Mouse (Mus musculus): Measurements from ENCODE around the gene Fam98a.
A peak's percentile ranks its signal among the peaks of the same experiment; 100 is the strongest.

The Fam98a gene

DNA sequence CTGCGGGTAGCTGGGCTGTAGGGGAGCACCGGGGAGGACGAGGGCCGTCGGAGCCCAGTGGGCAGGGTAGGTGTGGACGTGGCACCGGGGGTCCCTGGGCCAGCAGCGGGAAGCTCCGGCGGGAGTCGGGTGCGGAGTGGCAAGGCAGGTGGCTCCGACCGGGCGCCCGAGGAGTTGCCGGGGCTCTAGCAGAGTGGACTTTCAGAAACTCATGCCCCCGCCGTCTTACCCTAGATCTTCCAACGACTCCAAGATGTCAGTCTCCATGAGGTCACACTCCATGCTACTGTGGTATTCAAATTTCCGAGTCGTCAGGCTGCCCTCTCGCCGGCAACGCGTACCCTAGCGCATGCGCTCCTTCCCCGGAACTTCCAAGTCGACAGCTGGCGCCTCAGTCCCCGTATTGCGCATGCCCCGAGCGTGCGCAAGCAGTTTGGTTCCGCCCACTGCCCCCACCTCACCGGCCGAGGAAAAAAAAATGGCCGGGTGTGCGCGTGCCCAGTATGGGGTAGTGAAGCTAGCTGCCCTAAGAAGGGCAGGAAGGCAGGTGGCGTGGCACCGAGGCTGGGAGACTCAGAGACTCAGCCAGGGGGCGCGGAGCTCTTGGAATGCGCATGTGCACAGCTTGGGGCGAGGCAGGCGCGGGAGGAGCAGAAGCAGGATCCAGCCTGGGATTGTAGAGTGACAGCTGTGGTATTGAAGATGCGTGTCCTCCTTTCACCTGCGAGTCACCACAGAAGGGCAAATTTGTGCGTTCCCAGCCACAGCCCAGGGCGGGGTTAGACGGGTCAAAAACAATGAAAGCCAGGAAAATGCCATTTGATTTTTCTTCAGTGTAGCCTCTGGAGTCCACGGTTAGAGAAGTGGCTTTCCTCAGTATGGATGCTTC, at the start of gene Fam98a:
TSS of gene Fam98a (minus strand) at position 435 of the 889 bp plus-strand sequence.
- DNase-seq, result peak; percentile 96

DNA sequence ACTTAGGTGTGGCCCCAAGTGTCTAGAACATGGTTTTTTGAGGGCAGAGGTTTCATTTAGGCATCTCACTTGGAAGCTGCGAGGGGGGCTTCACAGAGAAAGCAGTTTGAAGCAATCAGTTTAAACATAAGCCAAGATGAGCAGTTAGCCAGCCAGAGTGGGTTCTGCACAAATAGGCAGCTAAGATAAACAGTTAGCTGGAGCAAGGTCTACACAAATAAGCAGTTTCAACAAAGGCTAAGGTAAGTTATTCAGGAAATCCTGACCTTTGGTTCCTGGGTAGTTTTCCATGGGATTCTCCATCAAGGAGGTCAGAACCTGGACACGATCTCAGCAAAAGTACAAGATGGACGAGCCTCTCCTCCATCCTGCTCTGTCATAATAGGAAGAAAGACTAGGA, 46.9 kb upstream of the Fam98a start:
- no peak for DNase-seq

DNA sequence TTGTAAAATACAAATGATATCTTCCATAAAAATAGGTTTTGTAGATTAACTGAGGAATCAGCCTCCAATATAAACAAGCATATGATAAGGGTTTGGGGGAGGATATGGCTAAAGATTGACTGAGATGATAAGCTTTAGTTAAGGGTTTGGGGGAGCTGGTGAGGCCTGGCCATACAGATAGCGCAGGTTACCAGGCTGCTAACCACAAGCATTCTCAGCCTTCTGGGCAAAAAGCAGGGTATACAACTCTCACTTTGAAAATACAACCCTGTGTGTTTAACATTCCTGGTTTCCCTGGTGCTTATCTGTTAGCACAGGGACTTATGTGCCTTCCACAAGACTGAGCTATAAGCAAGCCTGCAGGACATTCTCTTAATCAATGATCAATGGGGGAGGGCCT, 31.0 kb upstream of the Fam98a start:
- no peak for DNase-seq

DNA sequence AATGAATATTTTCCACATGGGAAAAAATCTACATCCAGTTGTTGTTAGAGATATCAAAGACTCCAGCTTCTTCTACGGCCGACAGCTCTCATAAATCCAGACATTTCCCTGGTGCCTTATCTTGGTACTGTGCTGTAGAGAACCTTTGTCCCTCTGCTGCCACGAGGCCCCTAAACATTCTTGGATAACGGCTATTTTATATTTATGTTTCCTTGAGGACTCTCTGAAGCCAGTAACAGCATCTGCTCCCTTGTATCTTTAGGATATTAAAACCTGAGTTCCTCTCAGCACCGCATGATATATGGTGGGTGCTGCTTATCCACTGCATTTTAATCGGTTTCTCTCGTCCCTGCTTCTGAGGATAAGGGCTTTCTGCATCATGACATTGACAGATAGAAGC, 23.9 kb upstream of the Fam98a start:
- no peak for DNase-seq

DNA sequence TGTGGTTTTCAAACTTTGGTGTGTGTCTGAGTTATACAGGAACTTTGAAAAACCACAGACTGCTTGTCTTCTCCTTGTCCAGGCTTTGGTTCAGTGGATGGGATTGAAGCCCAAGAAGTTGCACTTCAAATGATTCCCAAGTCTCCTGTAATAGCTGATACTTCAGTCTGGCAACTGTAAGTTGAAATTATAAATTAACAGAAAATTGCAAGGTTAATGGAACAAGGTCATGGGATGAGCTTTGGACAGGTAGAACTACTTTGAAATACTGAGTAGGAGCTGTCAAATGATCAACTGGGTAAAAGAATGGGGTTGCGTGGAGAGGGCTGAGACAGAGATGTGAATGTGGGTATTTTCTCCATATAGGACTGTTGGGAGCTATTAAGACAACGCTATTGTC, 6.3 kb upstream of the Fam98a start:
- DNase-seq, result no peak

DNA sequence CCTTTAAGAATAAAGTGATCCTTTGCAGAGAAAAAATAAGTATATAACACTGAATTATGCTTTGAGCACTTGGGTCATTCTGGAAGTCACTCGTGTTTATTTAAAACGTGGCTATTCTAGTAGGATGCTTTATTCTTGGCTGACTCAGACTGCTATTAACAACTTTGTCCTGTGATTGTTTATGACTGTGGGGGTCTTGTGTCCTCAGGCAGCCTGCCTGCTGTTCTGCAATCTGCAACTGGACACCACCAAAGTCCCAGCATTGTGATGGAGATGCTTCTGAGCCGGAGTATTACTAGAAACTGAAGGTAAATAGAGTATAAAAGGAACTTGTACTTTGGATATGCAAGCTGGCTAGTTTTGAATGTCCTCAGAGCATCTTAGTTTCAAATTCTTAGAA, 5.3 kb upstream of the Fam98a start:
- no peak for DNase-seq

DNA sequence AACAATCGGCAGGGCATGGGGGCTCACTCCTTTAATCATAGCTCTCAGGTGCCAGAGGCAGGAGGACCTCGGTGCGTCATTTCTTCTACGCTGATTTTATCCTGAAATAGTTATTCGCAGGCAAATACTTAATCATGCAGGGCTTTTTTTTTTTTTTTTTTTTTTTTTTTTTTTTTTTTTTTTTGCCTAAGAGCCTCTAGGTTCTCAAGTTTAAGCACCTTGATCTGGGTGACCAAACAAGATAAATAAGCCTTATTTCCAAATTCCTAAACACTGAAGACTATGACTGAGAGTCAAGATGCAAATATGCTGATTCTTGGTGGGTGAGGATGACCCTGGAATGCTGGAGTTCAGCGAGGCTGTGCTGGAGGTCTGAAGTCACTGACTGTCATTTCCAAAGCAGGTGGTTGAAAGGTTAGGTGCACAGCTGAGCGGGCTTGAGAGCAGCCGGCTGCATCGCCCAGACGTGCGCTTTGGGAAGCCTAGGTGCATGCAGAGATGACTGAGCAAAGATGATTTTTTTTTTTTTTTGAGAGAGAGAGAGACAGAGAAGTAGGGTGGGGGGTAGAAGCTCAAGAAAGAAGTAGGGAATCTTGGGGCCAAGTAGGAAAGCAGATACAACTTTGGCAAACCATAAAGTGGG, 854 bp downstream of the Fam98a start:
- peak in 1 of 2 experiments; percentile 21 for DNase-seq

DNA sequence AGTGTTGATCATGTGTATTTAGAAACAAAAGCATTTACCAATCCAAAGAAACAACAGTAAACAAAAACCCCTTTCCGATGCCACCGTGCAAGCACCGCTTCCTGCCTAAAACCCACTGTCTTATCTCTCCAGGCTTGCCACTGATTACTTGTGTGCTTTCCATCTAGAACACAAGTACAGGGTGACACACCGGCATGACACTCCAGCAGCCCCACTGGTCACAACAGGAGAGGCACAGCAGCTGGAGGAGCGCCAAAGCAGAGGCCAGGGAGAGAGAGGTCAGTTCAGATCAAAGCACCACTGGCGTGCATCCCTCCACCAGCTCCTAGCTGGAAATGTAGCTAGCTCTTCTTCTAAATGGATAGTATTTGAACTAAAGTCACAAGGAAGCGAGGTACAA, 7.5 kb downstream of the Fam98a start:
- DNase-seq, result no peak

DNA sequence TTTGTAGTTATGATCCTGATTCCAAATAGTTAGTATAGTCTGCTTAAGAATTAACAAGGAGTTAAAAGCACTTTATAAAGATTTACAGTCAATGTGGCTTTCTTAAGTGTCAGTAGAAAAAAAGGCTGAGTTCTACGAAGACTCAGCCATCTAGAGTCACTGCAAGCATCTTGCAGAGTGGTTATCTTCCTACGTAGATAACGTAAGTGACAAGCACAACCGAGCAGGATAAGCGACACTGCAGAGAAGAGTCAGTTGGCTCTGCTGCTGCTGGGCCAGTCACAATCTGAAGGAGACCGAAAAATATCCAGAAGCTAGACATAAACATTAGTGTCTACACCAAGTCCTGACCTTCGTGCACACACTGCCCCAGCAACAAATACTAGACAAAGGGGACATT, 8.3 kb downstream of the Fam98a start:
- no peak for DNase-seq

DNA sequence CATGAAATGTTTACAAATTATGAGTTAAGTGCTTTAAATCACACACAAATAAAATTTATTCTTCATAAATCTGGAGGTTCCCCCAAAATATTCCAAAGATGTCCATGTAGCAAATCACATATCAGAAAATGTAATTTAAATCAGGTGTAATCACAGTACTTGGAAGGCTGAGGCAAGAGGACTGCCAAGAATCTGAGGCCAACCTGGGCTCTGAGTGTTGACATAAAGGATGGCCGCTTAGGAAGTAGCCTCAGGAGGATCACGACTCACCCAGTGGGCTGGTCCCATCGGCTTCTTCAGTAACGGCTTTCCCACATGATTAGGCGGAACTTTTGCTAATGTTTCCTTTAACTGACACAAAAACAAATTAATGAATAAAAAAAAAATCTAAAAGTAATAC, 11.9 kb downstream of the Fam98a start:
- DNase-seq, result no peak

DNA sequence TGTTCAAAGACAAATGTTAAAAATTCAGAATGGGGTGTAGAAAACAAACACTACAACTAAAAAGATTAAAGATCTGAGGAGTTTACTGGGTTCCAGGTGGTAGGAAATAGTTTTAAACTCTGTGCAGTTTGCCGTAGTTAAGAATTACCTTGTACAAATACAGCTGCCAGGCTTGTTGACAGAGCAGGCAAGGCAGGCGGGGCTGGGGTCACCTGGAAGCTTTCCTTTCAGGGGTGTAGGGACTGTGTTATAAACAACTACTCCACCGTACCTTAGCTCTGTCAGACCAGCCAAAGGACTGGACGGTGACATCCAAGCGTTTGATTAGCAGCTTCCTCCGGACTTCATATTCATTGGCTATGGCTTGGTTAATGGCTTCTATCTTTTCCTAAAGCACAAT, 12.6 kb downstream of the Fam98a start:
- DNase-seq, result no peak

DNA sequence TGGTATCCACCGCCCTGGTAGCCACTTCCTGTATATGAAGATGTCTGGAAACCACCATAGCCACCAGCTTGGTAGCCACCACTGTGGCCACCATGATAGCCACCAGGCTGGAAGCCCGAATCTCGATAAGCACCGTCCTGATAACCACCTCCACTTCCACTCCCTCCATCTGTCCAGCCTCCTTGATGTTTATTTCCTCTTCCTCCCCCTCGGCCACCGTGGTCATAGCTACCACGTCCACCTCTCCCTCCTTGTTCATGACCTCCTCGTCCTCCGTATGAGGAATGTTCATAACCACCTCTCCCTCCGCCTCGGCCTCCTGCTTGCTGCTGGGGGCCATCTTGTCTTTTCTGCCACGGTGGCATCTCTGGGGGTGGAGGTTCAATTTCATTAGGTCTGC, 13.3 kb downstream of the Fam98a start:
- no peak for DNase-seq

DNA sequence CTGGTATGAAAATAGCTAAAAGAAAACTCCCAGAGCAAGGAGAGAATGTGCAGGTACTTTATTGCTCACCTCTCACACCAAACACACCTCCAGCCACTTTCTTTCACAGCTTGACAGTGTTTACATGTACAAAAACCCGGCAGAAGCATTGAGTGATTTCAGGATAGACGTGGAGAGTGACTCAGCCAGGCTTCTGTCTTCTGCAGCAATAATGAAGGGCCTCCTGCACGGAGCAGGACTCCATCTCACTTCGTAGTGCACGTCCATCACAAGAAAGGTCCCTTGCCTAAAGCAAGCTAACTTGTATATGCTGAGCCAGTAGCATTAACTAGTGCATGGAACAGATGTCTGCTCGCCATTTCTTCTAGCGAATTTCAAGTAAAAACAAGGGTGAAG, 14.7 kb downstream of the Fam98a start:
- no peak for DNase-seq

DNA sequence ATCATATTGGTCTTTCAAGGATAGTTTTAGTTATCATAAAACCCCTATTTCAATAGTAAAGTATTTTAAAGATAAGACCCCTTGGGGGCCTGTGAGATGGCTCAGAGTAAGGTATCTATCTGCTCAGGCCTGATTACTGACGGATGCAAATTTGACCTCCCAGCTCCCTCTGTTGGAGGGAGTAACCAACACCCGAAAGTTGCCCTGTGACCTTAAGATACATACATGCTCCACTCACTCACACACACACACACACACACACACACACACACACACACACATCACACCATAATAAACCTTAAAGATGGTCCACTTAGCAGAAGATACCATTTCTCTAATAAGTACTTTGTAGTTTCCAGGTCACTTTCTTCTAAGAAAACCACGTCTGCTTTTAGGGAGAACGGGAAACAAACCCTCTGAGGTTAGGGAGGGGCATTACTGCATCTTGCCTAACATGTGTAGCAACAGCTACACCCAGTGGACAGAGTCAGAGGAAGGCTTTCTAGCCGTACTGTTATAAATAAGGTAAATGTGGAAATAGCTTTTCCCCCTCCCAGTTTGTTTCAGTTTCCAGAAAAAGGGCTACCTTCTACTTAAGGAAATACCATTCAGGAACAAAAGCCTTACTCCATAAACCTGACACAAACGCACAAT, 15.2 kb downstream of the Fam98a start:
- DNase-seq, result peak in 1 of 2 experiments; percentile 43

DNA sequence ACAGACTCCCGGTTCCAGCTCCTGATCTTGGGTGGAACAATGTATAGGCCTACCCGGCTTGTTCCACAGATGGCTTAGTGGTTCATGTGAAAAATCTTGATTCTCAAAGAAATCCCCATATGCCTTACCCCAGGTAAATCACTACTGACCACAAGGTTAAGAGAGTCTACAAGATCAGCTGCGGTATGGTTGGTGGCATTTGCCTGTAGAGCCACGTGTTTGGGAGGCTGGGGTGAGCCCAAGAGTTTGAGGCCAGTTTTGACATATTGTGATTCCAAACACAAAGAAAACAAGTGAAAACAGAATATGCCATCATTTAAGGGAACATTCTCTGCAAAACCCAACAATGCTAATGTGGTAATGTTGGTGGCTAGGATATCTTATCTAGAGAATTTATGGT, 16.1 kb downstream of the Fam98a start:
- DNase-seq, result no peak

DNA sequence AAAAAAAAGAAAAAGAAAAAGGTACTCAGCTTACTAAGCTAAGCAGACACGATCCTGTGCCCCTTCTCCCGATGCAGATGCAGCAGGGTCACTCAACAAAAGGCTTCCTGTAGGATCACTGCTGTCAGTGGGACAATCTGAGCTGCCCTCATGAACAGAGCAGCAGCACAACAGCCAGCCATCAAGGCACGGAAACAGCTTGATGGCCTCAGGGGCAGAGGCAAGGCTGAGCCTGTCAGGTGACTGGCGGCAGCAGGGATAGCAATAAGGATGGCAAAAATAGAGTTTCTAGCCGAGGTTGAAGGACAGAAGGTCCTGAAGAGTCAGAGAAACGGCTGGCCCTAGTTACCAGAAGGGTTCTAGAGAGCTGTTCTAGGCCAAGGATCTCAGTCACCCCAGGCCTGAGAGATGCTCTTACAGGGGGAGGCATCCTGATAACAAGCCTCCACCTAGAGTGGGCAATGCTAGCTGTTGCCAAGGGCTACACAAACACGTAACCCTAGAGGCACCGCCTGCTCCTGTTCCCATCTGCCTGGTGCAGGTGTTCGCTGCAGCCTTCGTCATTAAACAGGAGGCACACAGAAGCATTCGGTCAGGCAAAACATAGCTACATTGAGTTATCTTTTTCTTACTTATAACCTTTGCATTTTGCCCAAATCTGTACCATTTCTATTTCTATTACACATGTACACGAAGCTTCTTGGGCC, 17.3 kb downstream of the Fam98a start:
- DNase-seq, result no peak

DNA sequence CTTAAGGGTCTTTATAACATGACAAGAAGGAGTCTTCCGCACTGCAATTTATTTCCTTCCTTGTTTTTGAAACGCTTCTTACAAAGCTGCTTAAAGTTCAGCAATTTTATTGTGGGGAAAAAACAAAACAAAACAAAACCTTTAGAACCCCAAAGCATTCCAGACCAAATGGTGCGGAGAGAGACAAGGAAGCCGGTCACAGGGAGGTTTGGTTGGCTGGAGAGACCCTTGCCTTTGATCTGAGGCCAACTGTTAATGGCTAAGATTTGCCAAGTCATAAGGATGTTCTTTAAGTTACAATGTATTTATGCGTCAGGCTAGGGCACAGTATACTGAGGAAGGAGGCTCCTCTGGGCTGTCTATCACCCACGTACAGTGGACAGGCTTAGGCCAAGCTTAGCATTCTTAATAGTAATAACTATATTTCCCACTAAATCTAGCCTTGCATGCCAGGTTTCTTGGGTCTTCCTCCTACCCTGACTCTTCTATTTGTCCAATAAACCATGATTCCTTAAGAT, 19.2 kb downstream of the Fam98a start:
- no peak for DNase-seq

DNA sequence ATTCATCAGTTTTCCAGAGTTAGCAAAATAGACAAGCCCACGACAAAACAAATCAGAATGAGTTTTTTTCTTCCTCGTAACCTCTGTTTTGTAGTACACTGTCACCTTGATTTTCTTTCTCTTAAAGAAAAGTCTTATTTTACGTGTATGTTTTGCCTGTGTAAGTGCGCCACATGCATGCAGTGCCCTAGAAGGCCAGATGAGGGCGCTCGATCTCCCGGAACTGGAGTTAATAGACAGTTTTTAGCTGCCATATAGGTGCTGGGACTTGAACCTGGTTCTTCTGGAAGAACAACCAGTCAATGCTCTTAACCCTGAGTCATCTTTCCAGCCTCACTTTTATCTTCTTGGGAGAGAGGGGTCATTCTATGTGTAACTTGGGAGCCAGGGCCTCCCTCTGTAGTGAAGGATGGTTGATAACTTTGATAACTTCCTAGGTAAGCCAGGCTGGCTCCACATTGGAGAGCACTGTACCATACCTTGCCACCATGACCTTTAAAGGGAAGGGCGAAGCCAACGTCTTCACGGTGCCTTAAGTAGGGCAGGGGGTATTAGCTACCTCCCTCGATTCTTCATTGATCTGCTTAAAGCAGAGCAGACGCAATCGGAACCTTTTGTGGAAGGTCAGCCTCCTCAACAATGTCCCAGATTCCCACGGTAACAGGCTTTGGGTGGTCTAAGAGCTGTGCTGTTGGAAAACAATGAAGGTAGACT, 22.4 kb downstream of the Fam98a start:
- DNase-seq, result no peak

DNA sequence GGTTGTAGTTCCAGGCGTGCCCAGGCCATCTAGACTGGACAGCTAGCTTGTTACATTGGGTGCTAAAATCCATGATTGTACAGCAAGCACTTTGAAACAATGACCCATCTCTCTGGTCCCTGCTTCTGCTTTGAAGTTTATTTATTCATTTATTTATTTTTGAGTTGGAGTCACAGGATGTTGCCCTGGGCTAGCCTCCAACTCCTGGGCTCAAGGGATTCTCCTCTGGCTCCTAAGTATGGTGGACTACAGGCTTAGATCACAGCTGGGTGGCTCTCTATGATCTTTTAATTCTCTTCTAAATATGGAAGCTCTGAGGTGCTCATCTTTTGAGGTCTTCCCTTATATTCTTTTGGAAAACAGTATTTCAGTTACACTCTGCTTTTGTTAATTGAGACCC, 25.3 kb downstream of the Fam98a start:
- no peak for DNase-seq

DNA sequence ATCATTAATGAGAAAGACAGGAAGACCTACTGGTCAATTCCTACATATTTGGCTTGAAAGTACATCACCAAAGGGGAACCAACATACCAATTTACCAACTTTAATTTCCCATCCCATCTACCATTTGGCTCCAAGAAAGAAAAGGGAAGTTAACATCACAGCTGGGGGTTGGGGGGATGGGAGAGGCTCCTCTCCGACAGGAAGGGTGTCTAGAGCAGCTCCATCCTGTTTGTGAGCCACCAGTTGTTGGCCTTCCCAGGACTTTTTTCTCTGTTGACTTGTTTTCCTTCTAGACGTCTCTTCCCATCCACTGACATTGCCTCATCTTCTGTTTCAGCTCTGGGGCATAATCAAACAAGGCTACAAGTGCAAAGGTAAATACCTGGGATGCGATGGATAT, 27.9 kb downstream of the Fam98a start:
- no peak for DNase-seq

DNA sequence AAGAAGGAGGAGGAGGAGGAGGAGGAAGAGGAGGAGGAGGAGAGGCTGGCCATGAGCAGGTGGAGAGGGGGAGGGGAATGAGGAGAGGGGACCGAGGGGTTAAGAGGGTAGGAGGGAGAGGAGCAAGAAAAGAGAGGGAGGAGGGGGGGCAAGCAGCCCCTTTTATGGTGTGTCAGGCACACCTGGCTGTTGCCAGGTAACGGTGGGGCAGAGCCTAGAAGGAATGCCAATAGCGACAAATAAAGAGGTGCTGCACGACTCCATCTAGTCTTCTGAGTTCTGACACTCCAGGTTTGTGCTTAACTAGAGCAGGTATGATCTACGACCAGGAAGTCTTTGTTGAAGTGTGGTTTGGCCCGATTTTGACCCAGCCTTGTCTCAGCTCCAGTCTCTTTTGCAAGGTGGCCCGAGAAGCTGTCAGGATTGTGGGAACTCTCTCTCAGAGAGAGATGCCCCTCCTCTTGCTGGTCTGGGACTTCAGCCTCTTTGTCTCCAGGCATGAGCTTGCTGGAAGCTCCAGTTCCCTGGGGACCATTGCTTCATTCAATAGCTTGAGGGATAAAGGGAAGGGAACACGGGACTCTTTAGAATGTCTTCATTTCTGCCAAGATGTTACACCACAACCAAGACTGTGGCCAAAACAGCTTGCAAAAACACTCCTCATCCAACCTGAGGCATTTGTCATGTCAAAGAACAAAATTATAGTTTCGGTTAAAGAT, 29.2 kb downstream of the Fam98a start:
- no peak for DNase-seq
